Mouse (Mus musculus) CH12.LX (cell line): Measurements from ENCODE around the gene Aox1.

Experiments
- CTCF ChIP-seq, 2 experiments: IDR thresholded peaks in 1 of 2; conservative IDR thresholded peaks in 1 of 2; 2 replicates each; pipeline ENCODE4 v1.5.1; 2011 to 2012; ENCODE audit warnings: low read depth in 2 of 2, low read length in 2 of 2, improper control_type of control experiment in 1 of 2, inconsistent platforms in 1 of 2, mild to moderate bottlenecking in 1 of 2, moderate library complexity in 1 of 2
- MAZ ChIP-seq: IDR thresholded peaks from 2 replicates; pipeline ENCODE4 v1.6.1; 2012; ENCODE audit warnings: low read depth, mild to moderate bottlenecking, inconsistent platforms, low read length, improper control_type of control experiment, moderate library complexity
- SMC3 ChIP-seq: IDR thresholded peaks from 2 replicates; pipeline ENCODE4 v1.6.1; 2011; ENCODE audit warnings: low read depth, low read length, improper control_type of control experiment
- TBP ChIP-seq: conservative IDR thresholded peaks from 2 replicates; pipeline ENCODE4 v1.6.1; 2011; ENCODE audit warnings: low read depth, low read length, improper control_type of control experiment

GRCm38 (mm10) chr1:58124901-58125300, 95.2 kb downstream of the Aox1 start:
- TF ChIP-seq TBP (no peak), MAZ (no peak), CTCF (conservative IDR thresholded peaks at IDR 0.05 in 1 of 2, IDR thresholded peaks at IDR 0.05 in 1 of 2; ENCODE audit: low read depth in 2 of 2, low read length in 2 of 2) (no peak), SMC3 (no peak)
